Mouse (Mus musculus): ENCODE results near the gene Jak1. TPM values are rescaled to one million over a fixed set of nuclear protein-coding genes. Genes with fewer than 3 reads are reported as not detected.

Gene Jak1
- total and polyA plus RNA-seq, 3 experiments: 37.3 to 41.9 TPM; not detected in 1

GRCm38 (mm10) chr4:101240875-101241173 lies 24.3 kb downstream of the Jak1 start:
- no peak overlapping the region for H3K27ac ChIP-seq (ENCODE audit: control insufficient read depth, low read depth, low read length)
- no peak for DNase-seq (ENCODE audit: low read depth, low spot score)
- H3K36me3 ChIP-seq (ENCODE audit: control insufficient read depth in 1 of 2, insufficient read depth in 2 of 2, low read length in 2 of 2): peaks cover 0 to 26% of the 10 kb centered on the region in 2 experiments; a peak in 2 of 4 replicates
- H3K4me3 ChIP-seq (ENCODE audit: control insufficient read depth in 1 of 2, insufficient read depth in 1 of 2, low read depth in 2 of 2, low read length in 2 of 2): no peak overlapping the region
- H3K9me3 ChIP-seq (replicated peaks; ENCODE audit: insufficient read depth, low read length): no peaks in the 10 kb centered on the region
- H3K4me1 ChIP-seq (ENCODE audit: control insufficient read depth in 1 of 2, insufficient read depth in 2 of 2, low read length in 2 of 2): peaks cover 16 to 25% of the 10 kb centered on the region in 2 experiments
- peaks cover 30% of the 10 kb centered on the region for H3K79me2 ChIP-seq (ENCODE audit: control insufficient read depth, insufficient read depth, low read length, poor library complexity)
- no peaks in the 10 kb centered on the region for H3K27me3 ChIP-seq (ENCODE audit: control insufficient read depth in 1 of 2, insufficient read depth in 2 of 2, low read length in 2 of 2)
- TF ChIP-seq MAZ (IDR thresholded peaks at IDR 0.05; ENCODE audit: low read depth, low read length) (no peak), ZC3H11A (IDR thresholded peaks at IDR 0.05; ENCODE audit: low read depth, low read length) (no peak), SIN3A (IDR thresholded peaks at IDR 0.05; ENCODE audit: low read length) (no peak), MXI1 (IDR thresholded peaks at IDR 0.05; ENCODE audit: low read depth, low read length) (no peak)
- no peak overlapping the region for H3K9ac ChIP-seq (ENCODE audit: control insufficient read depth, low read depth, low read length, poor library complexity, severe bottlenecking)

GRCm38 (mm10) chr4:101240163-101240874 lies 24.8 kb downstream of the Jak1 start:
- no peak overlapping the region for H3K27ac ChIP-seq (ENCODE audit: control insufficient read depth, low read depth, low read length)
- peaks cover 29% of the 10 kb centered on the region for H3K79me2 ChIP-seq (ENCODE audit: control insufficient read depth, insufficient read depth, low read length, poor library complexity)
- H3K27me3 ChIP-seq (ENCODE audit: control insufficient read depth in 1 of 2, insufficient read depth in 2 of 2, low read length in 2 of 2): no peaks in the 10 kb centered on the region
- H3K9me3 ChIP-seq (replicated peaks; ENCODE audit: insufficient read depth, low read length): no peaks in the 10 kb centered on the region
- H3K9ac ChIP-seq (ENCODE audit: control insufficient read depth, low read depth, low read length, poor library complexity, severe bottlenecking): no peak overlapping the region
- H3K4me3 ChIP-seq (ENCODE audit: control insufficient read depth in 1 of 2, insufficient read depth in 1 of 2, low read depth in 2 of 2, low read length in 2 of 2): no peak overlapping the region
- peaks cover 0 to 27% of the 10 kb centered on the region in 2 experiments; a peak in 2 of 4 replicates for H3K36me3 ChIP-seq (ENCODE audit: control insufficient read depth in 1 of 2, insufficient read depth in 2 of 2, low read length in 2 of 2)
- no peak for DNase-seq (ENCODE audit: low read depth, low spot score)
- peaks cover 19 to 25% of the 10 kb centered on the region in 2 experiments for H3K4me1 ChIP-seq (ENCODE audit: control insufficient read depth in 1 of 2, insufficient read depth in 2 of 2, low read length in 2 of 2)
- no peak for TF ChIP-seq POLR2A (IDR thresholded peaks at IDR 0.05; ENCODE audit: control insufficient read depth in 1 of 2, insufficient read depth in 1 of 2, low read depth in 1 of 2, low read length in 2 of 2, poor library complexity in 1 of 2)
- TF ChIP-seq SMC3 (IDR thresholded peaks at IDR 0.05; ENCODE audit: low read depth, low read length): no peak
- TF ChIP-seq POLR2AphosphoS2 (IDR thresholded peaks at IDR 0.05; ENCODE audit: low read length): no peak
- no peak for TF ChIP-seq KAT2A (conservative IDR thresholded peaks at IDR 0.05; ENCODE audit: low read depth, low read length)
- no peak for TF ChIP-seq CHD1 (IDR thresholded peaks at IDR 0.05; ENCODE audit: low read depth, low read length)
- TF ChIP-seq HCFC1 (IDR thresholded peaks at IDR 0.05; ENCODE audit: low read depth, low read length): no peak
- TF ChIP-seq NELFE (IDR thresholded peaks at IDR 0.05; ENCODE audit: low read depth, low read length): no peak
- no peak for TF ChIP-seq CTCF (IDR thresholded peaks at IDR 0.05 in 2 of 3, conservative IDR thresholded peaks at IDR 0.05 in 1 of 3; ENCODE audit: control insufficient read depth in 1 of 3, insufficient read depth in 1 of 3, low read depth in 2 of 3, low read length in 3 of 3, poor library complexity in 1 of 3, severe bottlenecking in 1 of 3)
- TF ChIP-seq TCF12 (IDR thresholded peaks at IDR 0.05; ENCODE audit: low read depth, low read length): no peak
- no peak for TF ChIP-seq ZC3H11A (IDR thresholded peaks at IDR 0.05; ENCODE audit: low read depth, low read length)
- no peak for TF ChIP-seq TAL1 (IDR thresholded peaks at IDR 0.05; ENCODE audit: low read length)
